Mouse (Mus musculus) CD4-positive, CD25-positive, alpha-beta regulatory T cell, adult 9 weeks (primary cell): ENCODE measurements around the gene Rab11fip5. TPM values are rescaled to one million over a fixed set of nuclear protein-coding genes. Genes with fewer than 3 reads are reported as not detected.

Experiments
- polyA plus RNA-seq: library from polyadenylated mRNA; unstranded; fragments of 100-300 nt; shearing (Covaris generic); gene quantifications from one replicate; pipeline ENCODE4 v1.2.1, GENCODE M21; 2017

Gene Rab11fip5
- 0.43 TPM for polyA plus RNA-seq

GRCm38 (mm10) chr6:85373951-85374733, at the start of gene Rab11fip5:
Rab11fip5 (minus strand) TSS chr6:85374634.

GRCm38 (mm10) chr6:85423836-85424379, 49.5 kb upstream of the Rab11fip5 start, which contains the start of gene Noto:
Noto (plus strand) TSS chr6:85423886.

GRCm38 (mm10) chr6:85333000-85333669, 41.3 kb downstream of the Rab11fip5 start, which contains the start of gene Sfxn5:
Sfxn5 (minus strand) TSS chr6:85333422.

Other genes starting within 250 kb of the Rab11fip5 start
- gene Spr, start 236.9 kb downstream of the Rab11fip5 start, polyA plus RNA-seq = 39.2 TPM
- gene Emx1, start 187.2 kb downstream of the Rab11fip5 start, polyA plus RNA-seq = not detected
- gene Sfxn5, start 41.2 kb downstream of the Rab11fip5 start, polyA plus RNA-seq = 0.69 TPM
- not detected for gene Noto, start 49.3 kb upstream of the Rab11fip5 start, polyA plus RNA-seq
- gene Smyd5, start 57.4 kb upstream of the Rab11fip5 start, polyA plus RNA-seq = 62.1 TPM
- gene Cct7, start 76.9 kb upstream of the Rab11fip5 start, polyA plus RNA-seq = 333 TPM
- 21.6 TPM for gene Pradc1, start 77.3 kb upstream of the Rab11fip5 start, polyA plus RNA-seq
- 0.07 TPM for gene Fbxo41, start 128.4 kb upstream of the Rab11fip5 start, polyA plus RNA-seq
- gene Egr4, start 139.0 kb upstream of the Rab11fip5 start, polyA plus RNA-seq = not detected
- gene Alms1, start 212.9 kb upstream of the Rab11fip5 start, polyA plus RNA-seq = 1.5 TPM